Mouse (Mus musculus) ES-Bruce4 (cell line): ENCODE measurements around the gene Bcl7c. TPM values are rescaled to one million over a fixed set of nuclear protein-coding genes. Genes with fewer than 3 reads are reported as not detected.

Experiments used
- H3K27ac ChIP-seq: 2 replicates; pipeline ENCODE4 v1.5.1; 2012; ENCODE audit warnings: low read length, inconsistent platforms; ENCODE audit not compliant: insufficient read depth
- H3K27me3 ChIP-seq: 2 replicates; pipeline ENCODE4 v1.6.1; 2012; ENCODE audit warnings: mild to moderate bottlenecking, low read length, inconsistent platforms; ENCODE audit not compliant: control insufficient read depth, poor library complexity, insufficient read depth, severe bottlenecking
- H3K36me3 ChIP-seq: 2 replicates; pipeline ENCODE4 v1.6.1; 2012; ENCODE audit warnings: inconsistent platforms, mild to moderate bottlenecking, low read length, moderate library complexity; ENCODE audit not compliant: control insufficient read depth, poor library complexity, insufficient read depth, severe bottlenecking
- H3K4me1 ChIP-seq: one replicate; pipeline ENCODE4 v1.8.1; 2011; ENCODE audit warnings: low read length; ENCODE audit not compliant: control insufficient read depth, insufficient read depth
- H3K4me3 ChIP-seq: 2 replicates; pipeline ENCODE4 v1.5.1; 2011; ENCODE audit warnings: low read depth, mild to moderate bottlenecking, low read length
- H3K9ac ChIP-seq: 2 replicates; pipeline ENCODE4 v1.6.1; 2012; ENCODE audit warnings: low read depth, mild to moderate bottlenecking, inconsistent platforms; ENCODE audit not compliant: poor library complexity, severe bottlenecking
- H3K9me3 ChIP-seq: replicated peaks from 2 replicates; pipeline ENCODE4 v1.6.1; 2012; ENCODE audit warnings: mild to moderate bottlenecking, low read length, inconsistent platforms; ENCODE audit not compliant: control insufficient read depth, poor library complexity, insufficient read depth, severe bottlenecking
- CTCF ChIP-seq: IDR thresholded peaks from one replicate; pipeline ENCODE4 v1.8.1; 2011; ENCODE audit warnings: low read depth, low read length
- EP300 ChIP-seq: IDR thresholded peaks from 2 replicates; pipeline ENCODE4 v1.6.1; 2011; ENCODE audit warnings: low read depth, low read length; ENCODE audit not compliant: insufficient read depth
- POLR2A ChIP-seq: IDR thresholded peaks from one replicate; pipeline ENCODE4 v1.8.1; 2011; ENCODE audit warnings: low read length; ENCODE audit not compliant: insufficient read depth
- polyA plus RNA-seq: library from polyadenylated mRNA; stranded (reverse); fragments of >200 nt; gene quantifications from 2 replicates; pipeline ENCODE4 v1.2.4, GENCODE M21; 2011; ENCODE audit warnings: low read depth; ENCODE audit not compliant: missing spikeins, insufficient read depth, insufficient read length

Gene Bcl7c
- polyA plus RNA-seq, 1 experiment = 49.8 TPM

GRCm38 (mm10) chr7:127617962-127618361 is 90.8 kb downstream of the Bcl7c start:
- Histone ChIP-seq H3K36me3 (no peaks in the 10 kb centered on the region), H3K4me3 (no peak overlapping the region), H3K9ac (no peak overlapping the region), H3K4me1 (no peaks in the 10 kb centered on the region), H3K27me3 (no peaks in the 10 kb centered on the region; the same call in 1 of the 2 replicates), H3K27ac (no peak overlapping the region), H3K9me3 (peaks cover 20% of the 10 kb centered on the region)
- TF ChIP-seq POLR2A (no peak), CTCF (no peak), EP300 (no peak)

GRCm38 (mm10) chr7:127616881-127617280 is 91.9 kb downstream of the Bcl7c start:
- Histone ChIP-seq H3K4me3 (no peak overlapping the region), H3K4me1 (no peaks in the 10 kb centered on the region), H3K9ac (no peak overlapping the region), H3K36me3 (no peaks in the 10 kb centered on the region), H3K27me3 (no peaks in the 10 kb centered on the region; the same call in 1 of the 2 replicates), H3K9me3 (peaks cover 31% of the 10 kb centered on the region), H3K27ac (no peak overlapping the region)
- TF ChIP-seq CTCF (no peak), POLR2A (no peak), EP300 (no peak)

- Histone ChIP-seq H3K27me3 (no peaks in the 10 kb centered on the region; the same call in 1 of the 2 replicates), H3K9ac (no peak overlapping the region), H3K4me1 (no peaks in the 10 kb centered on the region), H3K9me3 (peaks cover 36% of the 10 kb centered on the region), H3K4me3 (no peak overlapping the region), H3K36me3 (no peaks in the 10 kb centered on the region), H3K27ac (no peak overlapping the region)
- TF ChIP-seq CTCF (no peak), EP300 (no peak), POLR2A (no peak)
These were observed 92.4 kb downstream of the Bcl7c start for GRCm38 (mm10) chr7:127616336-127616735.

GRCm38 (mm10) chr7:127614891-127615843 is 93.6 kb downstream of the Bcl7c start, which contains the start of gene Zfp629:
Gene Zfp629, minus strand, starts transcription at chr7:127615797.
- TF ChIP-seq POLR2A = no peak
- TF ChIP-seq CTCF = no peak
- TF ChIP-seq EP300 = no peak
- no peaks in the 10 kb centered on the region for H3K36me3 ChIP-seq
- peak within 1 kb of the TSS; percentile 97 for H3K9ac ChIP-seq
- H3K9me3 ChIP-seq = peaks cover 48% of the 10 kb centered on the region
- H3K4me1 ChIP-seq = no peaks in the 10 kb centered on the region
- H3K4me3 ChIP-seq = peak within 1 kb of the TSS; percentile 65
- no peak within 1 kb of the TSS for H3K27ac ChIP-seq
- H3K27me3 ChIP-seq = no peaks in the 10 kb centered on the region; the same call in 1 of the 2 replicates

- TF ChIP-seq POLR2A (no peak), CTCF (no peak), EP300 (no peak)
- Histone ChIP-seq H3K27ac (no peak overlapping the region), H3K4me3 (peak overlapping the region; percentile 65)
These were observed 94.2 kb downstream of the Bcl7c start for GRCm38 (mm10) chr7:127614511-127614890.

GRCm38 (mm10) chr7:127614091-127614490 is 94.6 kb downstream of the Bcl7c start:
- no peaks in the 10 kb centered on the region for H3K36me3 ChIP-seq
- no peaks in the 10 kb centered on the region; the same call in 1 of the 2 replicates for H3K27me3 ChIP-seq
- H3K27ac ChIP-seq = no peak overlapping the region

More at GRCm38 (mm10) chr7:127614511-127614890, 94.2 kb downstream of the Bcl7c start:
- Histone ChIP-seq H3K36me3 (no peaks in the 10 kb centered on the region), H3K9ac (peak overlapping the region; percentile 97), H3K27me3 (no peaks in the 10 kb centered on the region; the same call in 1 of the 2 replicates), H3K4me1 (no peaks in the 10 kb centered on the region), H3K9me3 (peaks cover 55% of the 10 kb centered on the region)

More at GRCm38 (mm10) chr7:127614091-127614490, 94.6 kb downstream of the Bcl7c start:
- H3K9me3 ChIP-seq = peaks cover 59% of the 10 kb centered on the region
- H3K4me3 ChIP-seq = peak overlapping the region; percentile 65
- no peaks in the 10 kb centered on the region for H3K4me1 ChIP-seq
- TF ChIP-seq EP300 (no peak), POLR2A (no peak), CTCF (no peak)
- H3K9ac ChIP-seq = peak overlapping the region; percentile 97
